Mouse (Mus musculus): ENCODE data around the gene H2afz. TPM values are rescaled to one million over a fixed set of nuclear protein-coding genes. Genes with fewer than 3 reads are reported as not detected.

Gene H2afz
- total and polyA plus RNA-seq, 3 experiments, result 1,006 to 3,472 (median 1,732) TPM

GRCm38 (mm10) chr3:137891089-137891488 is 26.8 kb downstream of the H2afz start:
- TF ChIP-seq ETS1 (IDR thresholded peaks at IDR 0.05; ENCODE audit: low read depth, low read length) (no peak), USF1 (IDR thresholded peaks at IDR 0.05; ENCODE audit: low read depth, low read length) (no peak), MEF2A (IDR thresholded peaks at IDR 0.05; ENCODE audit: extremely low read depth, insufficient replicate concordance, low read depth, low read length, poor library complexity, severe bottlenecking) (no peak), RAD21 (IDR thresholded peaks at IDR 0.05; ENCODE audit: low read depth, low read length) (no peak), ZNF384 (IDR thresholded peaks at IDR 0.05; ENCODE audit: low read depth, low read length) (no peak), POLR2A (IDR thresholded peaks at IDR 0.05; ENCODE audit: control insufficient read depth in 1 of 2, insufficient read depth in 1 of 2, low read depth in 1 of 2, low read length in 2 of 2, poor library complexity in 1 of 2) (no peak), GATA1 (IDR thresholded peaks at IDR 0.05; ENCODE audit: low read depth, low read length) (no peak), MAX (IDR thresholded peaks at IDR 0.05; ENCODE audit: low read length) (no peak), SMC3 (IDR thresholded peaks at IDR 0.05; ENCODE audit: low read depth, low read length) (no peak), ZKSCAN1 (IDR thresholded peaks at IDR 0.05; ENCODE audit: low read depth, low read length) (no peak), GABPA (IDR thresholded peaks at IDR 0.05; ENCODE audit: low read depth, low read length) (no peak), MAFK (IDR thresholded peaks at IDR 0.05; ENCODE audit: borderline replicate concordance, low read depth, low read length) (no peak), BHLHE40 (IDR thresholded peaks at IDR 0.05; ENCODE audit: borderline replicate concordance, low read depth, low read length) (no peak)
- Histone ChIP-seq H3K9me3 (replicated peaks; ENCODE audit: insufficient read depth, low read length) (no peaks in the 10 kb centered on the region), H3K27me3 (ENCODE audit: control insufficient read depth in 1 of 2, insufficient read depth in 2 of 2, low read length in 2 of 2) (no peaks in the 10 kb centered on the region), H3K4me1 (ENCODE audit: control insufficient read depth in 1 of 2, insufficient read depth in 2 of 2, low read length in 2 of 2) (peaks cover 3 to 5% of the 10 kb centered on the region in 2 experiments; a peak in 3 of 4 replicates), H3K79me2 (ENCODE audit: control insufficient read depth, insufficient read depth, low read length, poor library complexity) (no peaks in the 10 kb centered on the region), H3K36me3 (ENCODE audit: control insufficient read depth in 1 of 2, insufficient read depth in 2 of 2, low read length in 2 of 2) (peaks cover 2 to 3% of the 10 kb centered on the region in 2 experiments), H3K27ac (ENCODE audit: control insufficient read depth, low read depth, low read length) (no peak overlapping the region), H3K9ac (ENCODE audit: control insufficient read depth, low read depth, low read length, poor library complexity, severe bottlenecking) (no peak overlapping the region), H3K4me3 (ENCODE audit: control insufficient read depth in 1 of 2, insufficient read depth in 1 of 2, low read depth in 2 of 2, low read length in 2 of 2) (no peak overlapping the region)
- DNase-seq (ENCODE audit: low read depth, low spot score), result no peak

GRCm38 (mm10) chr3:137892118-137892517 is 27.8 kb downstream of the H2afz start:
- Histone ChIP-seq H3K27me3 (ENCODE audit: control insufficient read depth in 1 of 2, insufficient read depth in 2 of 2, low read length in 2 of 2) (no peaks in the 10 kb centered on the region), H3K36me3 (ENCODE audit: control insufficient read depth in 1 of 2, insufficient read depth in 2 of 2, low read length in 2 of 2) (peaks cover 2 to 5% of the 10 kb centered on the region in 2 experiments), H3K4me3 (ENCODE audit: control insufficient read depth in 1 of 2, insufficient read depth in 1 of 2, low read depth in 2 of 2, low read length in 2 of 2) (no peak overlapping the region), H3K4me1 (ENCODE audit: control insufficient read depth in 1 of 2, insufficient read depth in 2 of 2, low read length in 2 of 2) (peaks cover 3 to 13% of the 10 kb centered on the region in 2 experiments), H3K27ac (ENCODE audit: control insufficient read depth, low read depth, low read length) (no peak overlapping the region), H3K79me2 (ENCODE audit: control insufficient read depth, insufficient read depth, low read length, poor library complexity) (no peaks in the 10 kb centered on the region), H3K9me3 (replicated peaks; ENCODE audit: insufficient read depth, low read length) (no peaks in the 10 kb centered on the region), H3K9ac (ENCODE audit: control insufficient read depth, low read depth, low read length, poor library complexity, severe bottlenecking) (no peak overlapping the region)
- no peak for TF ChIP-seq MXI1 (IDR thresholded peaks at IDR 0.05; ENCODE audit: low read depth, low read length)
- no peak for TF ChIP-seq NRF1 (IDR thresholded peaks at IDR 0.05; ENCODE audit: insufficient read depth, low read depth, low read length, poor library complexity, severe bottlenecking)
- TF ChIP-seq ZMIZ1 (IDR thresholded peaks at IDR 0.05; ENCODE audit: low read depth, low read length), result no peak
- TF ChIP-seq HCFC1 (IDR thresholded peaks at IDR 0.05; ENCODE audit: low read depth, low read length), result no peak
- no peak for TF ChIP-seq BHLHE40 (IDR thresholded peaks at IDR 0.05; ENCODE audit: borderline replicate concordance, low read depth, low read length)
- no peak for TF ChIP-seq CHD1 (IDR thresholded peaks at IDR 0.05; ENCODE audit: low read depth, low read length)
- TF ChIP-seq GATA1 (IDR thresholded peaks at IDR 0.05; ENCODE audit: low read depth, low read length), result no peak
- no peak for TF ChIP-seq MYB (IDR thresholded peaks at IDR 0.05; ENCODE audit: low read depth, low read length)
- no peak for TF ChIP-seq MYC (IDR thresholded peaks at IDR 0.05; ENCODE audit: low read depth, low read length)
- TF ChIP-seq POLR2AphosphoS2 (IDR thresholded peaks at IDR 0.05; ENCODE audit: low read length), result no peak
- TF ChIP-seq POLR2AphosphoS5 (IDR thresholded peaks at IDR 0.05; ENCODE audit: borderline replicate concordance, low read depth, low read length), result no peak
- TF ChIP-seq SMC3 (IDR thresholded peaks at IDR 0.05; ENCODE audit: low read depth, low read length), result no peak
- no peak for TF ChIP-seq MAFK (IDR thresholded peaks at IDR 0.05; ENCODE audit: borderline replicate concordance, low read depth, low read length)
- no peak for TF ChIP-seq TCF12 (IDR thresholded peaks at IDR 0.05; ENCODE audit: low read depth, low read length)
- no peak for TF ChIP-seq ETS1 (IDR thresholded peaks at IDR 0.05; ENCODE audit: low read depth, low read length)
- TF ChIP-seq TBP (IDR thresholded peaks at IDR 0.05; ENCODE audit: low read depth, low read length), result no peak
- no peak for DNase-seq (ENCODE audit: low read depth, low spot score)
